Mouse (Mus musculus) lung, postnatal 0 days (tissue): ENCODE measurements around the gene Majin. TPM values are rescaled to one million over a fixed set of nuclear protein-coding genes. Genes with fewer than 3 reads are reported as not detected.

Source experiments
- ATAC-seq: fragments of 200-750 bp; cut with Nextera tagmentation; 2 replicates; pipeline ENCODE4 v1.8.0; 2017; ENCODE audit warnings: moderate library complexity
- DNase-seq: peaks from one replicate; pipeline ENCODE4 v3.0.0-alpha.2; 2016; ENCODE audit warnings: low spot score
- H3K27ac ChIP-seq: fragments of 300-500 bp; sonication (generic); 2 replicates; pipeline ENCODE4 v1.5.1; 2014; ENCODE audit warnings: antibody characterized with exemption, mild to moderate bottlenecking, low read length, mixed read lengths
- H3K27me3 ChIP-seq: fragments of 300-500 bp; sonication (generic); replicated peaks from 2 replicates; pipeline ENCODE4 v1.6.1; 2014; ENCODE audit warnings: low read length, mixed read lengths; ENCODE audit not compliant: insufficient read depth
- H3K36me3 ChIP-seq: fragments of 300-500 bp; sonication (generic); 2 replicates; pipeline ENCODE4 v1.6.1; 2014; ENCODE audit warnings: low read length, mixed read lengths; ENCODE audit not compliant: insufficient read depth
- H3K4me1 ChIP-seq: fragments of 300-500 bp; sonication (generic); 2 replicates; pipeline ENCODE4 v1.6.1; 2014; ENCODE audit warnings: antibody characterized with exemption, low read depth, low read length, mixed read lengths; ENCODE audit not compliant: insufficient read depth
- H3K4me2 ChIP-seq: fragments of 300-500 bp; sonication (generic); replicated peaks from 2 replicates; pipeline ENCODE4 v1.6.1; 2014; ENCODE audit warnings: low read depth, mild to moderate bottlenecking, low read length, moderate library complexity, mixed read lengths
- H3K4me3 ChIP-seq: fragments of 300-500 bp; sonication (generic); 2 replicates; pipeline ENCODE4 v1.5.1; 2014; ENCODE audit warnings: low read depth, low read length
- H3K9ac ChIP-seq: fragments of 300-500 bp; sonication (generic); replicated peaks from 2 replicates; pipeline ENCODE4 v1.6.1; 2014; ENCODE audit warnings: low read depth, mild to moderate bottlenecking
- H3K9me3 ChIP-seq: fragments of 300-500 bp; sonication (generic); 2 replicates; pipeline ENCODE4 v1.6.1; 2016; ENCODE audit warnings: low read length, mixed read lengths
- CTCF ChIP-seq: IDR thresholded peaks from 2 replicates; pipeline ENCODE4 v1.5.1; 2016; ENCODE audit warnings: antibody characterized with exemption, mild to moderate bottlenecking
- EP300 ChIP-seq: IDR thresholded peaks from 2 replicates; pipeline ENCODE4 v1.6.1; 2016; ENCODE audit warnings: antibody characterized with exemption, mild to moderate bottlenecking, control low read depth
- WGBS: fragments of 180-500 bp; shearing (Covaris S2); extraction: QIAGEN DNeasy Blood & Tissue Kit; methylation state at CpG from one replicate; pipeline ENCODE4 v1.1.7; 2014; 5-methylcytosine and 5-hydroxymethylcytosine counted together
- polyA plus RNA-seq: library from polyadenylated mRNA; unstranded; fragments of >200 nt; fragmentation: Nextera tagmentation; extraction: Ambion mirVana; gene quantifications from 2 replicates; pipeline ENCODE4 v1.2.1, GENCODE M21; 2015

The Majin gene
- 0.10 TPM in 1 of 2 replicates, not detected in the other for polyA plus RNA-seq

DNA sequence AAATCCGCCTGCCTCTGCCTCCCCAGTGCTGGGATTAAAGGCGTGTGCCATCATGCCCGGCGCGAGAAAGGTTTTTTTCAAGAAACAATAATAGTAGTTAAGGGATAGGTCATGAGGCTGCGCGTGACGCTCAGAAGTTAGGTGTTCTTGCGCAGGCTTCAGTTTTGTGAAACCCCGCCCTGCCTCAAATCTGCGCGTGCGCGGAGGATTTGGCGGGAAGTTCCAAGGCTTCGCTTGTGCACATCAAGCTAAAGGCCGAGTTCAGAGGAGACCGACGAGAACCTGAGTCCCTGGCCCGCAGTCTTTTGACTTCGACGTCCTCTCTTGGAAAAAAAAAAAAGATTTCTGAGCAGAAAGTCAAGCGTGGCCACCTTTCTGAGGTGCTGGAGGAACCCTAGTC, at the start of gene Majin:
Gene Majin, plus strand, starts transcription at position 258 of the 400 bp plus-strand sequence.
- no peaks in the 10 kb centered on the region for H3K9me3 ChIP-seq
- TF ChIP-seq CTCF (no peak), EP300 (no peak)
- no peak within 1 kb of the TSS for H3K27ac ChIP-seq
- H3K4me2 ChIP-seq, result no peak within 1 kb of the TSS
- H3K27me3 ChIP-seq, result no peaks in the 10 kb centered on the region
- H3K4me1 ChIP-seq, result no peaks in the 10 kb centered on the region
- 83% methylated on average over 23 of the region's 23 CpGs for WGBS
- no peak within 1 kb of the TSS for H3K9ac ChIP-seq
- no peak within 1 kb of the TSS for H3K4me3 ChIP-seq
- no peaks in the 10 kb centered on the region for H3K36me3 ChIP-seq
- ATAC-seq (no peak), DNase-seq (no peak)

DNA sequence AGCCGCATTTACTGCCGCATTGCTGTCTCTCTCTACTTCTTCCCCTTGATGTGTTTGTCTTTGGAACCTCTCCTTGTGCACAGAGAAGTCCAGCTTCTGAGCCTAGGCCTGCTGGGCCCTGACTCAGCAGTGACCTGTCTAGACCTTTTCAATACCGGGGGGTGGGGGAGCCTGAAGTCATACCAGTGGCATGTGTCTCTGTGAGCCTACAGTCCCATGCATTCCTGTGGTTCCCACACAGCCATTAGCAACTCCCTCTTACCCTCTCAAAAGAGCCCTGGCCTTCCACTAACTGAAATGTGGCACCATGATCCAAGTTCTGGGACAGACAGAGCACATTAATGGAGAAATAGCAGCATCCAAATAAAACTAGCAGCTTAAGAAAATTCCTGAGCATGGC, 47.8 kb upstream of the Majin start:
- no peak overlapping the region for H3K9ac ChIP-seq
- ATAC-seq, result no peak
- 74% methylated on average over 3 of the region's 3 CpGs for WGBS
- no peaks in the 10 kb centered on the region for H3K27me3 ChIP-seq
- H3K9me3 ChIP-seq, result no peaks in the 10 kb centered on the region
- no peaks in the 10 kb centered on the region; the same call in 1 of the 2 replicates for H3K4me1 ChIP-seq
- no peak overlapping the region for H3K4me3 ChIP-seq
- no peak for TF ChIP-seq CTCF
- DNase-seq, result no peak
- H3K36me3 ChIP-seq, result no peaks in the 10 kb centered on the region
- H3K27ac ChIP-seq, result no peak overlapping the region
- H3K4me2 ChIP-seq, result no peak overlapping the region

DNA sequence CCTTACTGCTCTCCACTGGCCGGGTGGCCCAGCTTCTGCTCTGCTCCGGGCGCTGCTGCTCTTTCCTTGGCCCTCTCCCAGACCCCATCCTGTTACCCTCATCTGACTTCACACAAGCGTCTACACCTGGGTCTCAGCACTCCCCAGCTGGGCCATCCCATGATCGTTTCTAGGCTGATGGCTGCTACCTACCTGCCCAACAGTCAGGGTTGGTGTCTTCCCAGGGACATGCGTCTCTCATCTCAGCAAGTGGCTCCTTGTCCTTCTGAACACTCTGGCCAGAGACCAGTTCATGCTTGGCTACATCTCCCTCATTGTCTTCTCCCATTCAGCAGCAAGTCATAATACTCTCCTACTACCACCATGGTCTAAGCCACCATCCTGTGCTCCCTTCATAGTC, 44.5 kb upstream of the Majin start:
- 92% methylated on average over 6 of the region's 6 CpGs for WGBS
- Histone ChIP-seq H3K4me1 (no peaks in the 10 kb centered on the region; the same call in 1 of the 2 replicates), H3K4me2 (peak overlapping the region; percentile 77; the same call in 1 of the 2 replicates), H3K27me3 (no peaks in the 10 kb centered on the region), H3K4me3 (no peak overlapping the region), H3K27ac (no peak overlapping the region), H3K9me3 (no peaks in the 10 kb centered on the region), H3K9ac (0 out of 2 replicates have a peak overlapping the region, but pooled peaks have one; percentile 46), H3K36me3 (no peaks in the 10 kb centered on the region)
- no peak for DNase-seq
- no peak for ATAC-seq
- TF ChIP-seq CTCF (no peak), EP300 (no peak)

DNA sequence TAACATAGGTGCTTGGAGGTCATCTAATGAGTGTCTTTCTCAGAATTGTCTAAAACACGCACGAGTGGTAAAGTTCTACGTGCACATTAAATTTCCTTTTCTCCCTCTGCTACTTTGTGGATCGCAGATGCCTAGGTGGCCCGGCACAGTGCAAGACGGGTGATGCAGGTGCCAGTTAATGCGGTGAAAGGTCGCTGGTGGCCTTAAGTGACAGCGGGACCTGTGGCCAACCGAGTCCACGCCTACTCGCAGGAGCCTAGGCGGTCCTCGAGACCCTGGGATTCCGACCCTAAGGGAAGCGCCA, 43.9 kb upstream of the Majin start:
- DNase-seq (no peak), ATAC-seq (no peak)
- no peaks in the 10 kb centered on the region; the same call in 1 of the 2 replicates for H3K4me1 ChIP-seq
- H3K4me2 ChIP-seq, result peak overlapping the region; percentile 77
- peak overlapping the region; percentile 92 for H3K27ac ChIP-seq
- H3K27me3 ChIP-seq, result no peaks in the 10 kb centered on the region
- peak overlapping the region; percentile 64 for H3K4me3 ChIP-seq
- 5% methylated on average over 16 of the region's 16 CpGs for WGBS
- H3K36me3 ChIP-seq, result no peaks in the 10 kb centered on the region
- peak overlapping the region; percentile 46 for H3K9ac ChIP-seq
- no peaks in the 10 kb centered on the region for H3K9me3 ChIP-seq
- no peak for TF ChIP-seq EP300
- no peak for TF ChIP-seq CTCF

DNA sequence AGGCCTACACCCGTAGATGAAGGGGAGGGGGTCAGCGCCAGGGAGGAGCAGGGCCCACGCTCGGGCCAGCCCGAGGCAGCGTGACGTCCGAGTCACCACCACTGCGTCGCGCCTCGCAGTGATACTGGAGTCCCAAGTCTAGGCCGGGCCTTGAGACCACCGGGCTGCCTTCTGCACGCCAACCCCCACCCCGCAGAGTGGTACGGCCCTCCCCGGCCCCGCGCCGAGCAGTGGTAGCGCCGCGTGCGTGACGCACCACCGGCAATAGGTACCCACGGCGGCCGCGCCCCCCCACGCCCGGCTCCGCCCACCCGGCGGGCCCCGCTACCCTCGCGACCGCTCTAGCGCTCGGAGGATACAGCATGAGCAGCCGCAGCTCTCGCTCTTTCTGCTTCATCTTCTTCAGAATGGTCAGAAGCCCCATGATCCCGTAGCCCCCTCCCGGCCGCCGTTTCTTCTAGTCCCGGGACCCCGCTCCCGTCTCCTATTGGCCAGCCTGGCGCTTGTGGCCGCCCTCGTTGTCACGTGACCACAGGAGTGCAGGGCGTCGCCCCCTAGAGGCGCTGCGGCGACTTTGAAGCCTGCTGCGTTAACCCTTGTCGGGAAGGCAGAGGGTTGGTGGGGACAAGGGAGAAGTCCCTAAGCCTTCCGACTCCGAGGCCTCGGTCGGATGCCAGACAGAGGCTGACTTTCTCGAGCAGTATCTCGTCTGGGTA, 43.4 kb upstream of the Majin start, which contains the start of gene Batf2:
Gene Batf2, plus strand, starts transcription at position 306 of the 716 bp plus-strand sequence.
- DNase-seq (peak; percentile 98), ATAC-seq (peak; percentile 95)
- Histone ChIP-seq H3K4me1 (no peaks in the 10 kb centered on the region; the same call in 1 of the 2 replicates), H3K9ac (peak within 1 kb of the TSS; percentile 46), H3K36me3 (no peaks in the 10 kb centered on the region), H3K4me3 (peak within 1 kb of the TSS; percentile 64), H3K27ac (peak within 1 kb of the TSS; percentile 92), H3K9me3 (no peaks in the 10 kb centered on the region), H3K4me2 (peak within 1 kb of the TSS; percentile 77), H3K27me3 (no peaks in the 10 kb centered on the region)
- TF ChIP-seq EP300 (no peak), CTCF (peak; percentile 84)
- under 1% methylated on average over 68 of the region's 68 CpGs for WGBS

DNA sequence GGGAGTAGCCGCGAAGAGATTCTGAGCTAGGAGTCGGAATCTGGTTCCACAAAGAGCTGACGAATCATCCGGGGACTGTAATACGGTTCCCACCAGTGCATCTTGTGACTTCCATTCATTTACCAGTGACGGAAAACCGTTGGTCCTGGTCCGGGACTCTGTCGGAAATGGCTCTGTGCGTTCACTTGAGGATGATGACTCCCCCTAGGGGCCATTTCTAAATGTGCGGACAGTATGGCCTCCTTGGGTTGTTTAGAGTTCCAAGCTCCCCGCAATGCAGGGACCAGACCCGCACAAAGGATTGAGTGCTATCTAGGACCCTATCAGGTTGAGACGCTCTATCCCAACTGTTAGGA, 42.8 kb upstream of the Majin start, which contains the start of gene Arl2:
Gene Arl2, minus strand, starts transcription at position 155 of the 356 bp plus-strand sequence.
- peak; percentile 95 for DNase-seq
- H3K36me3 ChIP-seq, result no peaks in the 10 kb centered on the region

More for the DNA sequence above, 42.8 kb upstream of the Majin start, which contains the start of gene Arl2:
- peak within 1 kb of the TSS; percentile 92 for H3K27ac ChIP-seq
- ATAC-seq, result peak; percentile 80
- under 1% methylated on average over 15 of the region's 15 CpGs for WGBS
- TF ChIP-seq EP300 (no peak), CTCF (peak; percentile 68)
- no peaks in the 10 kb centered on the region for H3K27me3 ChIP-seq
- H3K9ac ChIP-seq, result peak within 1 kb of the TSS; percentile 46
- H3K4me3 ChIP-seq, result peak within 1 kb of the TSS; percentile 64
- H3K4me2 ChIP-seq, result peak within 1 kb of the TSS; percentile 77
- H3K4me1 ChIP-seq, result no peaks in the 10 kb centered on the region; the same call in 1 of the 2 replicates
- no peaks in the 10 kb centered on the region for H3K9me3 ChIP-seq
